Mouse (Mus musculus) c-Kit-positive CD71-negative TER-119-negative erythroid progenitor cells, embryonic 14.5 days (primary cell): ENCODE measurements around the gene Rps6ka4.

Experiments
- DNase-seq: peaks from one replicate; pipeline ENCODE4 v3.0.0-alpha.2; 2013; ENCODE audit warnings: low read depth

Gene Rps6ka4

GRCm38 (mm10) chr19:6851497-6851896, 11.1 kb upstream of the Rps6ka4 start:
- no peak for DNase-seq

DNA sequence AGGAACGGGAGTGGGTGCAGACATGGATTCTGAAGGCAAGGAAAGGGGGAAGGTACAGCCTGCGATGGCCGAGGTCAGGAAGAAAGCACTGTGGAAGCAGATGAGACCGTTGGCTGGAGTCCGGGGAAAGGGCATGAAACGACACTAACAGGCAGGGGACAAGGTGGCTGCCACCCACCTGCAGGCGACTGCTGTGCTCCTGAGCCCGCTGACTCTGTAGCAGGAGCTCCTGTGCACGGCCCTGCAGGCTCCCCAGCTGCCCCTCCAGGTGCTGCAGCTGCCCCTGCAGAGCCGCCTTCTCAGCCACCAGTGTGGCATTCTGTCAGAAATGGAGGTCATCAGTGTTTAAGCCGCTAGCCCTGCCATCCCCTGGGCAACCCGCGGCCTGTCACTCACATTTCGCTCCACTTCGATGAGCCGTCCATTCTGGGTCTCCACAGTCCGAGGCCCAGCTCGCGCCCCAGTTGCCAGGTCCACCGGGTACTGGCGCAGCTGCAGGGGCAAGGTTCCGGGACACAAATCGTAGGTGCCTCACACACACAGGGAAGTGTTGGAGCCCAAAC, 9.2 kb upstream of the Rps6ka4 start:
- DNase-seq, result no peak

GRCm38 (mm10) chr19:6847841-6848517, 7.5 kb upstream of the Rps6ka4 start:
- no peak for DNase-seq

DNA sequence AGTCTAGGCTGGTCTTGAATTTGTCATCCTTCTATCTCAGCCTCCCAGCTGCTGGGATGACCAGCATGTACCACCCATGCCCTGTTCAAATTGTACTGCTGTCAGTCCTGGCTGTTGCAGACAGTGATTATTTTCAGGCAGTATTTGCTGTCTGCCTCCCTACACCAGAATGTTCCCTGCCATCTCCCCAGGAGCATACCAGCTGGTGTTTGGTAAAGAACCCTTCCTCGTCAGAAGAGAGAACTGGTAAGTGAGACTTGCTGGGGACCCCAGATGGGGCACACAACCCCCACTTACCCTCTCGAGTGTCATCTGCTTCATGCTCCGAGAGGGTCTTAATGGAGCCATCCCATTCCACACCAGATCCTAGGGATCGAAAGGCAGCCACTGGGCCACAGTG, 5.6 kb upstream of the Rps6ka4 start:
- DNase-seq, result no peak

GRCm38 (mm10) chr19:6842353-6842752, 1.9 kb upstream of the Rps6ka4 start:
- DNase-seq, result no peak

- DNase-seq, result no peak
Observed at GRCm38 (mm10) chr19:6841292-6841597, 809 bp upstream of the Rps6ka4 start.

- no peak for DNase-seq
Observed at GRCm38 (mm10) chr19:6839615-6840474, 591 bp downstream of the Rps6ka4 start.

GRCm38 (mm10) chr19:6832363-6832762, 8.1 kb downstream of the Rps6ka4 start:
- DNase-seq, result no peak

DNA sequence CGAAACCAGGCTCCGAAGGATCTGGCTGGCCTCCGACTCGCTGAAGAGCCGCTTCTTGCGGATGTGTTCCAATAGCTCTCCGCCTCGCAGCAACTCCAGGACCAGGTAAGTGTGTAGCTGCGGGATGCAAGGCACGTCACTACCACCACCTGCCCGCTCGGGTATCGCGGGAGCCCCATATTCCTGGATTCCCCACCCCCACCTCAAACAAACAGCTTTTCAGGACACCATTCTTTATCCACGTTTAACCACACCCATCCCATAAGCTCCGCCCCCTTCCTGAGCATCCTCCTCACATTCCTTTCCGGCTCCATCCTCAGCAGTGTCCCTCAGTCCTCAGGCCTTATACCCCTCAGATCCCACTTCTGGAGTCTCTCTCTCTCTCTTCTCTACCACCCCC, 9.1 kb downstream of the Rps6ka4 start:
- no peak for DNase-seq

DNA sequence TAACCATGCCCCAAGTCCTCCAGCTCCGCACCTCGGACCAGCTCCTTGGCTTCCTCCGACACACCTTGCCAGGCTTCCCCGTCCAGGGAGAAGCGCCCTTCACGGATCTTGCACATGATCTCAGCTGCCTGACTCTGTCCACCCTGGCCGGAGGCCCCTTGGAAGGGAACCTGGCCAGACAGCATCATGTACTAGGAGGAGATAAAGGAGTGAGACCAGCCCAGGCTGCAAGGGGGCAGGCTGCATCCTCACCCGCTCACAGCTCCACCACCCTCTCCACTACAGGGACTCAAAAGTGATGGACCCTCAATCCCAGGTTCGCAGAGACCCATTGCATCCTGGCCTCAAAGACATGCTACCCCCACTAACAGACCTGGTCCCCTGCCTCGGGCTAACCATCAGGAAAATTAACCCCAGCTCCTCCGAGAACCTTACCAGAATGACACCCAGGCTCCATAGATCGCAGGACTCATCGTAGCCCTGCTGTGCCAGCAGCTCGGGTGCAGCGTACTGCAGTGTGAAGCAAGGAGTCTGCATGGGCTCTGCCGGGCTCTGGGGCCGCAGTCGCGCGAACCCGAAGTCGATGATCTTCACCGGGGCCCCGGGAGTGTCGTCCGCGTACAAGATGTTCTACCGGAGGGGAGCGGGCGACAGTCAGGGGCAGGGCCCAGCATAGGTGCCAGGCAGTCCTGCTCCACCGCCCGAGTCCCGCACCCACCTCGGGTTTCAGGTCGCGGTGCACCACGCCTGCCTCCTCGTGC, 9.7 kb downstream of the Rps6ka4 start:
- DNase-seq, result no peak

DNA sequence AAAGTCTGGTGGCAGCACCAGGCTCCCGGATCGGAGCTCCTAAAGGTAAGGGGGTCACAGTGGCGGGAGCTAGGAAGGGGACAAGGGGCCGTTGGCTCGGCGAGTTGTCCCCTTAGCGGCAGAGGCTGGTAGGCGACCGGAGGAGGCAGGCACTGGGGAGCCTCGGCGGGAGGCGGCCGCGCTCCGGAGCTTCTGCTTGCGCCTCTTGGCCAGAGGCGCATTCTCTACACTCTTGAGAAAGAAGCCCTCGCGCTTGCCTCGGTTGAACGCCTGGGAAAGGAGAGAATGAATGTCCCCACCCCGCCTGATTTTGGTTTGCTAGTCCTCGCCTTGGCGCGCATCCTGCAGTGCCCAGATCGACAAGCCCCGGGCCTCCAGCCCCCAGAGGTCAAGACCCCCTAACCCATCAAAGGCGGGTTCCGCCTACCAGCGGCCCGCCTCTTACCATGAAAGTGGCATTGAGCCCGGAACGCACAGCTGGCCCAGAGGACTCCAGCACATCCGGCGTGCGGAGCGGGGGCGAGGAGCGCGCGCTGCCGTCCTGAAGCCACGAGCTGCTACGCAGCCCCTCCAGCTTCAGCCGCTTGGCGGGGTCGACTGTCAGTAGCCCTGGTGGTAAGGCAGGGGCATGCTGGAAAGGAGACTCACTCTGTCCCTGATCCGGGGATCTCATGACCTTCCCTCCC, 10.4 kb downstream of the Rps6ka4 start:
- DNase-seq, result no peak

- DNase-seq, result no peak
Observed at GRCm38 (mm10) chr19:6829069-6829468, 11.4 kb downstream of the Rps6ka4 start.

DNA sequence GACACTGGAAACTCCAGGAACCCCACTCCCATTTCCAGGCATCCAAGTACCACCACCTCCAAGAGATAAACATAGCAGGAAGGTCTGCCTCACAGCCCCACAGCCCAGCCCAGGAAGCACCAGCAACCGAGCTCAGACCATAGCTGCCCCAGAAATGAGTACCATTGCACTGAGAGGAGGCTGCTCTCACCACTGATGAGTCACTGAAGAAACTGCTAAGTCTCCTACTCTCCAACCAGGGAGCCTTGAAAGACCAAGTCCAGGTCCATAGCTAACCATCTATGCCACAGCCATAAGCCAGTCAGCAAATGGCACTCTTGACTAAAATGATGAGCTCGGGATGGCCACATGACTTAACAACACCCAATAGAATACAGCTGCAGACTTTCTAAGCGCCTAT, 13.8 kb downstream of the Rps6ka4 start:
- no peak for DNase-seq

DNA sequence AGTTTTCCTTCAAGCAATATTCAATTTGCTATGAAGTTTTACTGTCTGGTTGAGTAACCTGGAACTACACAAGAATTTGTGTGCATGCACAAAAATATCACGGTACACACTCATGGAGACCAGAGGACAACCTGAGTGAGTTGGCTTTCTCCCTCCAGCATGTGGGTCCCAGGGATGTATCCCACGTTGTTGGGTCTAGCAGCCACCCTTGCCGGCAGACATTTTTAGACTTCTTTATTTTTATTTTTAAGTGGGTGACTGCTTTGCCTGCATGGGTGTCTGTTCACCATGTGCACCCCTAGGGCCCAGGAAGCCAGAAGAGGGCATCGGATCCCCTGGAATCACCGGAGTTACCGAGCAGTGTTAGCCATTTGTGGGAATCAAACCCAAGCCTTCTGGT, 15.1 kb downstream of the Rps6ka4 start:
- DNase-seq, result no peak

DNA sequence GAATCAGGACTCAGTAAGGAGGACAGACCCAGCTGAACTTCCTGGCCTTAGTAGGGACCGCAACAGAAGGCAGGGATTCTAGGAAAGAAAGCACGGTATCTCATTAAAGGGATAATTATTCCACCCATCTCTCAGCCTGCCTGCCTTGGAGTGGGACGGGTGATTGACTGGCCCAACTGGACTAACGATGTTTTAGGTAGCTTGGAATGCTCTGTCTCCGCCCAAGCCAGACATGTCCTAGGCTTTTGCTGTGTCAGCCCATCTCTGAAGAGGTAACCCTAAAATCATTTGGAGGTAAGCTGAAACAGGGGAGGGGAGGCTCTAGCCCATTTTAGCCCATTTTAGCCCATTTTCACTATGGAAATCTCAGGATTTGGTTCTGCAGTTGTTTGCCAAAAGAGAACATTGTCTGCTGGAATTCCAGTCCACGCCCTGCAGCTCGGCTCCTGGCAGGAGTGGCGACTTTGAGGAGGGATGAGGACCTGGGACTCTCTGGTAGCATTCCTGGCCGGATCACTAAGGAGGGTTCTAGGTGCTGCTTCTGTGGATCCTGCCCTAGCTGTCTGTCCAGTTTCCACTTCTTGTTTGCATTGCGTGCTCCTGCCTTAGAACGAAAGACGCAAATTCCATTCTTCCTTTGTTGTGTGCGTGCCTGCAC, 19.8 kb downstream of the Rps6ka4 start:
- no peak for DNase-seq

- no peak for DNase-seq
Observed at GRCm38 (mm10) chr19:6819143-6819827, 21.2 kb downstream of the Rps6ka4 start.

GRCm38 (mm10) chr19:6814958-6815357, 25.5 kb downstream of the Rps6ka4 start:
- DNase-seq, result no peak

GRCm38 (mm10) chr19:6814366-6814765, 26.1 kb downstream of the Rps6ka4 start:
- DNase-seq, result no peak
